Mouse (Mus musculus): ENCODE data around the gene Ablim1.

Ablim1 gene

GRCm38 (mm10) chr19:57314346-57315012 is at the start of gene Ablim1:
TSS of gene Ablim1 (minus strand) at chr19:57314919.
- DNase-seq (ENCODE audit: low read depth, low spot score) = peak; percentile 26

GRCm38 (mm10) chr19:57363538-57363937 is 48.8 kb upstream of the Ablim1 start:
- no peak for DNase-seq (ENCODE audit: low read depth, low spot score)

DNA sequence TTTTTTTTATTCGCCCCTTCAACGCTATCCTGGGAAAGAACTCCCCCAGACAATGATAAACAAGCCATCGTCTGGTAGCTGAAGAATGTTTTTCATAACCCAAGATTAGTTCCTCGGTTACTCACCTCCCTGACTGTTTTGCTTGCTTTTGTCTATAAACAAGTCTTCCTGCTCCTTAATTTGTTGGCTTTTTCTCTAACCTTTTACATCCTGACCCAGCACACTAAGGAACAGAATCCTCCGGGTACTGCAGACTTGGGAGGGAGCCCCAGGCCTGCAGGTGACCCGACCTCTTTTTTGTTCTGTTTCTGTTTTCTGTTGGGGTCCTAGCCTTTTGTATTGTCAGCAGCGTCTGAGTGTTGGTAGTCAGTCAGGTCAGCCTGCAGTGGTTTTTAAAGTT is 48.4 kb upstream of the Ablim1 start:
- DNase-seq (ENCODE audit: low read depth, low spot score) = no peak

GRCm38 (mm10) chr19:57362586-57362985 is 47.9 kb upstream of the Ablim1 start:
- no peak for DNase-seq (ENCODE audit: low read depth, low spot score)

- DNase-seq (ENCODE audit: low read depth, low spot score) = no peak
These were observed 47.2 kb upstream of the Ablim1 start for GRCm38 (mm10) chr19:57361939-57362307.

- peak; percentile 76 for DNase-seq (ENCODE audit: low read depth, low spot score)
These were observed 46.6 kb upstream of the Ablim1 start for GRCm38 (mm10) chr19:57361131-57361938.

DNA sequence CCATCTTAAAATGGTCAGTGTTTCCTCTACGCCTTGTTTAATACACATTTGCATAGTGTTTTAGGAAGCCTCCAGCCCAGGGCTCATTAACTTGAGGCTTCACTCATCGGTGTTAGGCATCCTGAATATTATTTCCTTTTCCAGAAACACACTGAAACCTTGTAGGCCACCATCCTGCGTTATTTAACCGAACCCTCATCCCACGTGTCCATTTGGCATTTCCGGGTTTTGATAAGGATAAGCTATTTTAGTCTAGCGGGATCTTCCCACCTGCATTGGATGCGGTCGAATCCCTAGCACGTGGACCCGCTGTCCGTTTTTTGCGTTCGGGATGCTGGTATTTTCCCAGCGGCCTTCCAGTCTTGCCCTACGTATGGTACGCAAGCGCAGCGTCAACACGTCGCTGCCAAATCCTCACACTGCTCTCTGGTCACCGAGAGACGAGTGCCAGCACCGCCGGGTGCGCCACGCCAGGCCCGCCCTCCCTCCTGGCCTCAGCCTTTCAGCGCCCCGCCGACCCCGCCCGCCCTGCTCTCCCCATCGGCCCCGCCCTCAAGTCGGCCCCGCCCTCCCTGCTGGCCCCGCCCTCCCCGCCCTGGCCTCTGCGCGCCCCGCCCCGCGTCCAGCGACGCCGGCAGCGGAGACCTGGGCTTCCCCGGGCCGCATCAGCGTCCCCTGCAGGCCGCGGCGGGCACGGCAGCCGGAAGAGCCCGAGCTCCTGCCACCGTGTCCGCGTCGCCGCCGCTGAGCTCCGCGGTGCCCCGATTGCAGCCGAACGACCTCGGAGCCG is 45.8 kb upstream of the Ablim1 start, which contains the start of gene Fam160b1:
Gene Fam160b1, plus strand, starts transcription at position 340 of the 790 bp plus-strand sequence.
- peak; percentile 95 for DNase-seq (ENCODE audit: low read depth, low spot score)

GRCm38 (mm10) chr19:57359701-57360326 is 45.1 kb upstream of the Ablim1 start:
- peak; percentile 69 for DNase-seq (ENCODE audit: low read depth, low spot score)

DNA sequence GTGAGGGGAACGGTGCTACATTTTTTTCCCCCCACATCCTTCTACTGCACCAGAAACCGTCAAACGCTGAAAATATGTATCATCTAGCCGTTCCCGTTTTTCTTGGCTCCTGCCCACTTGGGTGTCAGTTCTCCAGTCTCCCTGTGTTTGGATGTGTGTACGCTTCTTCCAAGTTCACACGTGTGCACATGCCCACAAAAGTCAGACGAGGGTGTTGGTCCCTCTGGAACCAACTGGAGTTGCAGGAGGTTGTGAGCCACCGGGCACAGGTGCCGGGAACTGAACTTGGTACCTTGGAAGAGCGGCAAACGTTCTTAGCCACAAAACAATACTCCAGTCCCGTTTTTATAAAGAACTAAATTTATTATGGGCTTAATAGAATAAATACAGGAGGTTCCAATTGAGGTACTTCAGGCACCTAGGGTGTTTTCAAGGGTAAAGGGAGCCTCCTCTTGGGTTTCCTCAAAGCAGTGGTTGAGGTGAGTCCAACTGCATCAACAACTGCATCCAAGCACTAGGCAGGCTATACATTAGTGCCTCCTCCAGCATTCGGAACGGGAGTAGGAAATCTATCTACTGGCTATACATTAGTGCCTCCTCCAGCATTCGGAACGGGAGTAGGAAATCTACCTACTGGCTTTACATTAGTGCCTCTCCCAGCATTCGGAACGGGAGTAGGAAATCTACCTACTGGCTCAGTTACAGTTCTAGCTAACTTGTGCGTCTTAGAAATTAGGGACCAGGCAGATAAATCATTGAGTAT is 44.3 kb upstream of the Ablim1 start:
- DNase-seq (ENCODE audit: low read depth, low spot score) = no peak

DNA sequence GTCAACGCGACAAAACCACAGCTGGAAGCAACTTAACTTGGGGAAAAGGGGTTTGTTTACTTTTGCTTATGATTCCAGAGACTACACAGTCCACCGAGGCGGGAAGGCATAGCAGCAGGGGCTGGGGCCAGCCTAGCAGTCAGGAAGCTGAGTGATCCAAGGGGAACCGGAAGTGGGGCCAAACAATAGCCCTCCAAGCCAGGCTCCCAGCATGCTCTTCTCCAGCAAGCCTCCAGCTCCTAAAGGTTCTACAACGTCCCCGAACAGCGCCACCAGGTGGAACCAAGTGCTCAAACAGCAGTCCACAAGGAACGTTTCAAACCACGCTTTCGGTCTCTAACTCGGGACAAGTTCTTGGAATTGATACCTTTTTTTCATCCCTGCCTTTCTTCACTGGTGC is 43.6 kb upstream of the Ablim1 start:
- DNase-seq (ENCODE audit: low read depth, low spot score) = peak; percentile 29

DNA sequence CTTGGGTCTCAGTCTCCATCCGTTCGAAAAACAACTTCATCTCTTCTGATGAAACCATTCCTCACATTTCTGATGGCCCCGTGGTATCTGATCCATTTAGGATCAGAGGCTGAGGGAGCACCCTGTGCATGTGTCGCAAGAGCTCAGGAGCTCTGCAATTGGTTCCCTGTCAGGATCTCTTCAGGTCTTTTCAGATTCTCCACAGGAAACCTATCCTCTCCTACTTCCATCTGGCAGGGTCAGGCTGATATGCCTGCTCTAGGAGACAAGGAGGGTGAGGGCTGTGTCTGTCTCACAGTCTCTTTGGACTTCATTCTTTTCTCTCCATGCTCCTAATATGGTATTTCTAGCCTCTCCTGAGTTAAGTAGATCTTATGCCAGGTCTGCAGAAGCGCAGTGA is 43.1 kb upstream of the Ablim1 start:
- DNase-seq (ENCODE audit: low read depth, low spot score) = no peak

DNA sequence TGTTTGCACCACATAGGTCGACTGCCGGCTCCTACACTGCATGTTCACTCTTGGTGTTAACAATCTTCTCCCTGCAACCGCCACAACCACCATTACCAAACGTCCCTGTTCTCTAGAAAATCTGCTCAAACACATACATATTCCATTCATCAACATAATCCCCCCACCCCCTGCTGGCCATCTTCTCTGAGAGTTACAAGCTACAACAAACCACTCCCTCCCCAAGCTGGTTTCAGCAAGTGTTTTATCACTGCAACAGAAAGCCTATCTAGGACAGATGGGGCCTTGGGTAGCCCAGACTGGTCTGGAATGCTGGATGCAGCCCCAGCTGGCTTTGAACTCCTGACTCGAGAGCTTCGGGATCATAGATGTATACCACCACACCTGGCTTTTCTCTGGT is 42.5 kb upstream of the Ablim1 start:
- DNase-seq (ENCODE audit: low read depth, low spot score) = no peak

GRCm38 (mm10) chr19:57356273-57356672 is 41.6 kb upstream of the Ablim1 start:
- no peak for DNase-seq (ENCODE audit: low read depth, low spot score)

GRCm38 (mm10) chr19:57355451-57356251 is 40.9 kb upstream of the Ablim1 start:
- DNase-seq (ENCODE audit: low read depth, low spot score) = no peak

DNA sequence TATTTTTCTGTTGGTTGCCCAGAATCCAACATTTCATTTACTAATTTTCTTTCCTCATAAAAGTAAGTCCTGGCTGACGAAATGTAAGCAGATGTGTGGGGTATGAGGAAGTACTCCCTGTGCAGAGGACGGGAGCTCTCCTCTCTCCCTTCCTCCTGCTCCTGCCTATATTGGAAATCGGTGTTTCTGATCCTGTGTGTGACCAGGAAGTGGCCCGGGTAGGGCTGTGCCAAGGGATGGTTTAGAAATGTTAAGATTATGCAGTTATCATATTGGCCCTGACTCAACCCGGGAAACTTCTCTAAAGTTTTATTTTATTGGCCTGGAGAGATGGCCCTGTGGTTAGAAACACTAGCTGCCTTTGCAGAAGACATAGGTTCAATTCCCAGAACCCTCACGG is 40.0 kb upstream of the Ablim1 start:
- DNase-seq (ENCODE audit: low read depth, low spot score) = no peak

GRCm38 (mm10) chr19:57354050-57354449 is 39.3 kb upstream of the Ablim1 start:
- DNase-seq (ENCODE audit: low read depth, low spot score) = no peak

- DNase-seq (ENCODE audit: low read depth, low spot score) = no peak
These were observed 38.5 kb upstream of the Ablim1 start for GRCm38 (mm10) chr19:57353228-57353627.

DNA sequence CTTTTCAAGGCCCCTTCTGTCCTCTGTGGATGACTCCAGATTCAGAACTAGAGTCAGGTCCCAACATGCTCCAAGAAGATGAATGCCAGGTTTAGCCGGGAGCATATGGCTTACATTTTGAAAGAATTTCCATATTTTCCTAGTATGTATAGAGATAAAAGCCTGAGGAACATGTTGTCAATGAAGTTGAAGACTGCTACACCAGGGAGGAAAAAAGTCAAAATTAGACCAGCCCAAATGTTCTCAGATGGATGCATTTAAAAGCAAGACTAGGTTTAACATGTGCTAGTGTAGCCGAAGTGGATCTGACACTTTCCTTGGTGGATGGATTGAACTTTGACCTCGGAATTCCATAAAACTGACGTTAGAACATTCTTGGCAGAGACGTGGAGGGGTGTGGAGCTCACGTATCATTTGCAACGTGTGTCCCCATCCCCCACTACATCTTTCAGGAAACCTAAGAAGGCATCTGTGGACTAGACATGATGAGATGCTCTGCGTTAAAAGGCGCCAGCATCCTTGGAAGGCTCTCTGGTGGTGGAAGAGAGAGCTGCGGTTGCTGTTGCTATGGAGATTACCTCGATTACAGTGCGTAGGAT is 37.7 kb upstream of the Ablim1 start:
- no peak for DNase-seq (ENCODE audit: low read depth, low spot score)

DNA sequence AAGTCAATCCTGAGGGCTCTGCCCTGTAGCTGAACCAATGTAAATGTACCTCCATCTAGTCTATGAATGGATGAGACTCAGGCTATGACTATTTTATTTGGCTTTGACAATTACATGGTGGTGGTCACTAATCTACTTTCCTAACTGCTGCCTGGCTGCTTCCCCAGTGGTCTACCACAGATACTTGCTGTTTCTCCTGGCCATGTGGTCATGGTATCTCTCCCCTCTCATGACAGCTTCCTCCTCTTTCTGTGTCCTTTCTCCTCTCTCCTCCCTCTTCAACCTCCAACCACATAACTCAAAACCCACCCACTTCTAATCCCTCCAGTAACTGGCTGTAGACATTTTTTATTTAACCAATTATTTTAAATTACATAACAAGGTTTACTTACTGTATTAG is 34.4 kb upstream of the Ablim1 start:
- no peak for DNase-seq (ENCODE audit: low read depth, low spot score)

DNA sequence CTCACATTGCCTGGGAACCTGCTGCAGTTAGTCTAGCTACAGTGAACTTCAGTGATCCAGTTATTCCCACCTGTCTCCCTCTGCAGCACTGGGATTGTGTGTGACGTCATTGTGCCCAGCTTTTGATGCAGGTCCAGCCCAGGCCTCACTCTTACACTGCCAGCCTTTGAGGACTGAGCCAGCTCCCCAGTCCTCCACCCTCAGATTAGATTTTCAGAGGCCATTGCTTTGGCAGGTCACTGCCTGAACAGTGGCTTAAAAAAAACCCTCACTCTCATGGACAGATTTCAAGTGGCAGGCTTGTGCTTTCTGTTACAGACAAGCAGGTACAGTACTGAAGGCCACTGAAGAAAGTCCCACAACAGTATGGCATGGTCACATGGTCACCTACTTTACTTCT is 30.0 kb upstream of the Ablim1 start:
- no peak for DNase-seq (ENCODE audit: low read depth, low spot score)
